Mouse (Mus musculus) neural tube, embryonic 10.5 days (tissue): ENCODE measurements around the gene Hbb-bs.
A peak's percentile ranks its signal among the peaks of the same experiment; 100 is the strongest.
"Not testable (repeated sequence)": the region's sequence is repeated elsewhere in the genome, so short reads cannot be mapped to it uniquely, and the experiment has no call there.

Source experiments
- DNase-seq: peaks from one replicate; pipeline ENCODE4 v3.0.0-alpha.2; 2017; ENCODE audit warnings: low spot score; ENCODE audit errors: extremely low spot score

Gene Hbb-bs

DNA sequence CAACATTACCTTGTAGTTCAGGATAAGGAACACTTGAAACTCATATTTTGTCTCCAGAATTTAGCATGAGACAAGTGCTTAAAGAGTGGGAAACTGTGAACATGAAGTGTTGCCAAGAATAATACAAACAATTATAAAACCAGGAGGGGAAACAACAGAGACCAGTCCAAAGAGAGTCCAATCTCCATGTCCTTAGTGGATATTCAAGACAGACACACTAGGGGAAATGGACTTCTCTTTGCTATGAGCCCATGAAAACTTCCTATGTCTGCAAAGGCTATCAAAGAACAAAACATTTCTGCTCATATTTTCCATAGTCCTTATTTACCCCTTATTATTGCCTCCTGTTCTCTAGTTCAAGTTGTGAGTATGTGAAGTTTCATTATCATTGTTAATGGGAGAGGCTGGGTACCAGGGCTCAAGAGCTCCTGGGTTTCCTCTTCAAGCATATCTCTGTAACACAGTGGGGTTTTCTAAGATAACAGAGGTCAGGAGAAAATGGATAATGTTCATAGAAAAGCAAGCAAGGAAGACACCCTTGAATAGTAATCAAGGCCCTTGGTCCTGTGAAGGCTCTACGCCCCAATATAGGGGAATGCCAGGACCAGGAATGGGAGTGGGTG, 16.6 kb downstream of the Hbb-bs start:
- DNase-seq, result no peak

GRCm38 (mm10) chr7:103810746-103811145, 17.1 kb downstream of the Hbb-bs start:
- DNase-seq, result no peak

DNA sequence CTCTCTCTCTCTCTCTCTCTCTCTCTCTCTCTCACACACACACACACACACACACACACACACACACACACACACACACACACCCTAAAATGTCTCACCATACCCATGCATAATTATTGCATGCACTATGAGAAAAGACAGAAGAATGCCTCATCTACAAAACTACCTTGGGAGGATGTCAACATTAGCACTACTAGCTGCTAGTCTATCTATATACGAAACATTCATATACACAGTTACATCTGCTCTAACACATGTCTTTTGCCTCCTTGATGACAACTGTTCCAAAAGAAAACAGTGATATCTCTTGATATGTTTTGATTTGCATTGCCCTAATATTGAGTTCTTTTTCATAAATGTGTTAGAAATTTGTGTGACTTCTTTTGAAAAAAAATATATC, 17.6 kb downstream of the Hbb-bs start:
- no peak for DNase-seq

DNA sequence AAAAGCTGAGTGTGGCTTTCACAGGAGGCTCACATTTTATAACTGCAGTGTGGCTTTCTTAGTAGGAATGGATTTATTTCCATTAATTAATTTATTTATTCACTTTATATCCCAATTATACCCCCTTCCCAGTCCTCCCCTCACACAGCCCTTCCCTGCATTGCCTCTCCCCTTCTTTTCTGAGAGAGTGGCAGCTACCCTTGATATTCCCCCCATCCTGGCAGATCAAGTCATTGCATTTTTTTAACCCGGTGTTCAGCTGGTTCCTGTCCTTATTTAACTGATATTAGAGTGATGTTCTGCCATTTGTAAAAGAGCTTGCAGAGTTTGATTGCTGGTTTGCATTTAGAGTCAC, 18.1 kb downstream of the Hbb-bs start:
- no peak for DNase-seq

DNA sequence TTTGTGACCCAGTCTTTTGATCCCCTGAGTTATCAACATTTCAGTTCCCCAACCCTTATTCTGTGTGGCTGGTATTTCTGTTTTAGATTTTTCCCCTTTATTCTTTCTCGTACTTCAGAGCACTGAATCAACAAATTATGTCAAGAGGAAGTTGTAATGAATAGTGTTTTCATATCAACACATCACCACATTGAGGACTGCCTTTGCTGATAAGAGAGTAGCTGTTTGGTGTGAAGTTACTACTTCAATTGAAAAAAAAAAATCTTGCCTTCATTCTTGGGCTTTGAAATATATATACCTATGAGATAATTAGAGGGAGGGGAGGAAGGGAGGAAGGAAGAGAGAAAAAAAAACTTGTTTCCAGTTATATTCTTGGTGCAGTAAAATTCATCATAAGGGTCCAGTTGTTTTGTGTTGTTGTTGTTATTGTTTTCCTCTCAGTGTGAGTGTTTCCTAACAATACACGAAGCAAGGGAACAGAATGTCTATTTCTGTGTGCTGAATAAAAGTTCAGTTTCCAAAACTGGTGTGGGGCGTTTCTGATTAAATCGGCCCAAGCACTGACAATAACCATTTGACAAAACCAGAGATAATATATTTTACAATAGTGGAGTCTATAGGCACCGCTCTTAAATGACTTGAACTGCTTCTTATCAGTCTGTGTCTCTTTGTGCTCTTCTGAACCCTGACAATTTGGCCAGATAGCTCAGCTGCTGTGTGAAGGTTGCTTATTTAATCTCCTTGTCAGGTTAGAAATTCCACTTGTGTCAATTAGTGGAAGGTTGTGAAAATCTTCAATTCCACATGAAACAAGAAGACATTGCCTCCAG, 18.7 kb downstream of the Hbb-bs start:
- no peak for DNase-seq

GRCm38 (mm10) chr7:103808120-103808519, 19.8 kb downstream of the Hbb-bs start:
- DNase-seq, result not testable (repeated sequence)

GRCm38 (mm10) chr7:103806856-103807255, 21.0 kb downstream of the Hbb-bs start:
- peak; percentile 14 for DNase-seq

DNA sequence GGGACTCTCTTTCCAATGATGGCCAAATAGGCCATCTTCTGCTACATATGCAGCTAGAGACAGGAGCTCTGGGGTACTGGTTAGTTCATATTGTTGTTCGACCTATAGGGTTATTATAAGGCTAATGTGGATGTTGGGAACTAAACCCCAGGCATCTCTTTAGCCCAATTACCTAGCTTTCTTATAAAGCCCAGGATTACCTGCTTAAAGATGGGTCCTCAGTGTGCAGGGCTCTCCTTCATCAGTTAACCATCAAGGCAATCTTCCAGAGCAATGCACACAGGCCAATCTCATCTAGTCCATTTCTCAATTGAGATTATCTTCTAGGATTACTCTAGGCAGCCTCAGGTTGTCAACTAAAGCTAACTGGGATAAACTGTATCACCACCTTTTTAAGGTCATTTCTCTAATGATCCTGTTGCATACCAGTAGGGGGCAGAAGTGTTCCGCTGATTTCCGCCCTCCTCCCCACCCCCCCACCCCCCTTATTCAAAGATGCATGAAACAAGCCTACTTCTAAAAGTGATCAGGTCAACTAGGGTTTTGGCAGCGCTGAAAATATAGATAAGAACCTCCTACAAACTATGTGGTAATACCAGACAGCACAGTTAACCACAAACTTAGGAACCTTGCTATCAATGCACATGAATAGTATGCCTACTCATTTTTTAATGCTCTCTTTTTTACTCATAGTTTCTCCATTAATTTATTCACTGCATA, 35.1 kb downstream of the Hbb-bs start:
- DNase-seq, result no peak

- DNase-seq, result no peak
Measured at GRCm38 (mm10) chr7:103791721-103792120, 36.2 kb downstream of the Hbb-bs start, which contains the start of gene Olfr67. Gene Olfr67, minus strand, starts transcription at chr7:103791821.

DNA sequence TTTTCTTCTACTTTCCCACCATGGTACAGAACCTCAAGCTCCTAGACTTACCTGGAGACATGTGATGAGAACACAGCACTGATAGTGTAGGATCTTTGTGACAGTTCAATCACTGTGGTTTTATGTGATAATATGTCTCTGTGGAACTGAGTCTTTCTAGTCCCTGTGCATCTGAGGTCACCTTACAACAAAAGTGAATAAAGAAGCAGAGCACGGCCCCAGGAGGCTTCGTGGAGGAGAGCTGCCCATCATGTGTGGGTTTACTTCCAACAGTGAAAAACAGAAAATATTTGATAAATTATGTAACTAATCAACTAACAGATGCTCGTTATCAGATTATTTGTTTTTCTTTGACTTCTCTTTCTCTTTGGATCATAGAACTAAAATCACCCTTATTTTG, 48.3 kb downstream of the Hbb-bs start, which contains the start of gene Olfr68:
Olfr68 (minus strand) TSS at position 101 of the 400 bp plus-strand sequence.
- DNase-seq, result no peak

GRCm38 (mm10) chr7:103777652-103778051, 50.2 kb downstream of the Hbb-bs start:
- not testable (repeated sequence) for DNase-seq
